Mouse (Mus musculus): ENCODE measurements around the gene Polr1a.

The Polr1a gene

GRCm38 (mm10) chr6:71999917-72000512 lies 91.2 kb downstream of the Polr1a start:
- DNase-seq (ENCODE audit: low spot score) = no peak

GRCm38 (mm10) chr6:72001220-72001777 lies 92.4 kb downstream of the Polr1a start:
- no peak for DNase-seq (ENCODE audit: low spot score)

GRCm38 (mm10) chr6:72007411-72008212 lies 98.8 kb downstream of the Polr1a start:
- DNase-seq (ENCODE audit: low spot score) = no peak

GRCm38 (mm10) chr6:72008213-72008655 lies 99.4 kb downstream of the Polr1a start:
- DNase-seq (ENCODE audit: low spot score) = no peak

- DNase-seq (ENCODE audit: low spot score) = no peak
Observed at GRCm38 (mm10) chr6:72009454-72009853, 100.6 kb downstream of the Polr1a start.

GRCm38 (mm10) chr6:72014033-72014432 lies 105.2 kb downstream of the Polr1a start:
- DNase-seq (ENCODE audit: low spot score) = no peak

- DNase-seq (ENCODE audit: low spot score) = no peak
Observed at GRCm38 (mm10) chr6:72018052-72018451, 109.2 kb downstream of the Polr1a start.

GRCm38 (mm10) chr6:72025497-72025896 lies 116.6 kb downstream of the Polr1a start:
- DNase-seq (ENCODE audit: low spot score) = no peak

GRCm38 (mm10) chr6:72028079-72028478 lies 119.2 kb downstream of the Polr1a start:
- DNase-seq (ENCODE audit: low spot score) = no peak

GRCm38 (mm10) chr6:72029674-72030073 lies 120.8 kb downstream of the Polr1a start:
- DNase-seq (ENCODE audit: low spot score) = no peak
